Mouse (Mus musculus) kidney, embryonic 16.5 days (tissue): ENCODE measurements around the gene Map4k4. TPM values are rescaled to one million over a fixed set of nuclear protein-coding genes. Genes with fewer than 3 reads are reported as not detected.

Experiments
- ATAC-seq: fragments of 200-750 bp; cut with Nextera tagmentation; 2 replicates; pipeline ENCODE4 v1.8.0; 2017; ENCODE audit warnings: moderate TSS enrichment; ENCODE audit not compliant: low FRiP score, low TSS enrichment
- H3K27ac ChIP-seq: fragments of 300-500 bp; sonication (generic); 2 replicates; pipeline ENCODE4 v1.5.1; 2014; ENCODE audit warnings: low read length
- H3K27me3 ChIP-seq: fragments of 300-500 bp; sonication (generic); 2 replicates; pipeline ENCODE4 v1.6.1; 2014; ENCODE audit warnings: low read length, control low read depth, mixed read lengths; ENCODE audit not compliant: insufficient read depth
- H3K36me3 ChIP-seq: fragments of 300-500 bp; sonication (generic); 2 replicates; pipeline ENCODE4 v1.6.1; 2014; ENCODE audit warnings: low read length, control low read depth, mixed read lengths; ENCODE audit not compliant: insufficient read depth
- H3K4me1 ChIP-seq: fragments of 300-500 bp; sonication (generic); 2 replicates; pipeline ENCODE4 v1.6.1; 2014; ENCODE audit warnings: low read length, control low read depth, mixed read lengths; ENCODE audit not compliant: insufficient read depth
- H3K4me2 ChIP-seq: fragments of 300-500 bp; sonication (generic); replicated peaks from 2 replicates; pipeline ENCODE4 v1.6.1; 2014; ENCODE audit warnings: low read depth, low read length
- H3K4me3 ChIP-seq: fragments of 300-500 bp; sonication (generic); 2 replicates; pipeline ENCODE4 v1.5.1; 2014; ENCODE audit warnings: mild to moderate bottlenecking, low read length
- H3K9ac ChIP-seq: fragments of 300-500 bp; sonication (generic); replicated peaks from 2 replicates; pipeline ENCODE4 v1.6.1; 2014; ENCODE audit warnings: low read length
- H3K9me3 ChIP-seq: fragments of 300-500 bp; sonication (generic); 2 replicates; pipeline ENCODE4 v1.6.1; 2016; ENCODE audit warnings: low read length, control low read depth
- WGBS: fragments of 180-500 bp; shearing (Covaris S2); extraction: QIAGEN DNeasy Blood & Tissue Kit; methylation state at CpG from one replicate; pipeline ENCODE4 v1.1.7; 2014; 5-methylcytosine and 5-hydroxymethylcytosine counted together
- polyA plus RNA-seq: library from polyadenylated mRNA; unstranded; fragments of >200 nt; fragmentation: Nextera tagmentation; extraction: Ambion mirVana; gene quantifications from 2 replicates; pipeline ENCODE4 v1.2.1, GENCODE M21; 2015

Map4k4 gene
- polyA plus RNA-seq, 1 experiment from 2014 or later: 14.3 TPM

GRCm38 (mm10) chr1:39982727-39983487, 82.2 kb downstream of the Map4k4 start:
- Histone ChIP-seq H3K4me1 (peaks cover 10% of the 10 kb centered on the region; the same call in 1 of the 2 replicates), H3K27ac (no peak overlapping the region), H3K4me3 (no peak overlapping the region), H3K36me3 (peaks cover 48% of the 10 kb centered on the region), H3K9me3 (no peaks in the 10 kb centered on the region), H3K4me2 (no peak overlapping the region), H3K9ac (no peak overlapping the region), H3K27me3 (no peaks in the 10 kb centered on the region)
- no peak for ATAC-seq
- WGBS: 66% methylated on average over 13 of the region's 13 CpGs

- H3K4me3 ChIP-seq: no peak overlapping the region
- H3K27me3 ChIP-seq: no peaks in the 10 kb centered on the region
- ATAC-seq: no peak
- no peaks in the 10 kb centered on the region for H3K9me3 ChIP-seq
- no peak overlapping the region for H3K9ac ChIP-seq
- H3K36me3 ChIP-seq: peaks cover 50% of the 10 kb centered on the region
- H3K27ac ChIP-seq: no peak overlapping the region
- WGBS: 83% methylated on average over 9 of the region's 9 CpGs
- no peak overlapping the region for H3K4me2 ChIP-seq
- peaks cover 10% of the 10 kb centered on the region; the same call in 1 of the 2 replicates for H3K4me1 ChIP-seq
These were observed 83.6 kb downstream of the Map4k4 start for GRCm38 (mm10) chr1:39984331-39984730.

- 83% methylated on average over 9 of the region's 9 CpGs for WGBS
- H3K4me2 ChIP-seq: no peak overlapping the region
These were observed 86.1 kb downstream of the Map4k4 start for GRCm38 (mm10) chr1:39986820-39987219.

GRCm38 (mm10) chr1:39988841-39989240, 88.1 kb downstream of the Map4k4 start:
- Histone ChIP-seq H3K9me3 (no peaks in the 10 kb centered on the region), H3K9ac (no peak overlapping the region), H3K27me3 (no peaks in the 10 kb centered on the region), H3K27ac (no peak overlapping the region), H3K4me2 (no peak overlapping the region), H3K4me1 (no peaks in the 10 kb centered on the region), H3K4me3 (no peak overlapping the region), H3K36me3 (peaks cover 60% of the 10 kb centered on the region)
- WGBS: 65% methylated on average over 12 of the region's 12 CpGs
- ATAC-seq: no peak

More at GRCm38 (mm10) chr1:39986820-39987219, 86.1 kb downstream of the Map4k4 start:
- H3K9me3 ChIP-seq: no peaks in the 10 kb centered on the region
- no peaks in the 10 kb centered on the region for H3K27me3 ChIP-seq
- H3K4me3 ChIP-seq: no peak overlapping the region
- peaks cover 55% of the 10 kb centered on the region for H3K36me3 ChIP-seq
- no peak overlapping the region for H3K27ac ChIP-seq
- no peak for ATAC-seq
- H3K9ac ChIP-seq: no peak overlapping the region
- peaks cover 5% of the 10 kb centered on the region; the same call in 1 of the 2 replicates for H3K4me1 ChIP-seq

DNA sequence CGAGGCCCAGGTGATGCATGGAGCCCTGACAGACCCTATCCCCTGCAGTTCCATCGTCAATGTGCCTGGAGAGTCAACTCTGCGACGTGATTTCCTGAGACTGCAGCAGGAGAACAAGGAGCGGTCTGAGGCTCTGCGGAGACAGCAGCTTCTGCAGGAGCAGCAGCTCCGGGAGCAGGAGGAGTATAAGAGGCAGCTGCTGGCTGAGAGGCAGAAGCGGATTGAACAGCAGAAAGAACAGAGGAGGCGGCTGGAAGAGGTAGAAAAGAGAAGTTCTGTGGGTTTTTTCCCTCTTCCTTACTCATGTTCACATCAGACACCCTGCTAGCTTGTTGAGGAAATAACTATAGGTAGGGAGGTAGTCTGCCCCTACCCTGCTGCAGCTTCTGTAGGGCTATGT, 89.3 kb downstream of the Map4k4 start:
- no peaks in the 10 kb centered on the region for H3K9me3 ChIP-seq
- H3K4me3 ChIP-seq: no peak overlapping the region
- no peak overlapping the region for H3K4me2 ChIP-seq
- H3K4me1 ChIP-seq: no peaks in the 10 kb centered on the region
- ATAC-seq: no peak
- H3K27ac ChIP-seq: no peak overlapping the region
- 88% methylated on average over 9 of the region's 9 CpGs for WGBS
- H3K27me3 ChIP-seq: no peaks in the 10 kb centered on the region
- peaks cover 63% of the 10 kb centered on the region for H3K36me3 ChIP-seq
- no peak overlapping the region for H3K9ac ChIP-seq

DNA sequence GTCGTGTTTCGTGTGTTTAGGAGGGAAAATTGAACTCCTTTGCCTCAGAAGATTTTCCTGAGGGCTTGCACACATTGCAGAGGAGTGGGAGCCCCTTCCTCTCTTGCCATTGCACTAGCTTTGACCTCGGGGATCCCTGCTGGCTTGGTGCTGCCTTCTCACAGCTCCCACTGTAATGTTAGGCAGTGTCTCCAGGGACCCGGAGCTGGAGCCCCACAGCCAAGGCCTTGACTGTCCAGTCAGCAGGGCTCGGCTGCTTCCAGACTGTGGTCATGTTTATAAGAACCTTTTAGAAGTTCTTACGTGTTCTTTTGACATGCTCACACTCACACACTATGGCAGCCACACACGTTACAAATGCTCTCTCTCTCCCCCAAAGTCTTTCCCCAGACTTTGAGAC, 93.2 kb downstream of the Map4k4 start:
- 80% methylated on average over 7 of the region's 7 CpGs for WGBS
- Histone ChIP-seq H3K27me3 (no peaks in the 10 kb centered on the region), H3K27ac (no peak overlapping the region)

GRCm38 (mm10) chr1:39995593-39995992, 94.9 kb downstream of the Map4k4 start:
- Histone ChIP-seq H3K9me3 (no peaks in the 10 kb centered on the region), H3K36me3 (peaks cover 67% of the 10 kb centered on the region), H3K4me1 (no peaks in the 10 kb centered on the region), H3K4me3 (no peak overlapping the region), H3K27me3 (no peaks in the 10 kb centered on the region), H3K4me2 (no peak overlapping the region), H3K9ac (no peak overlapping the region), H3K27ac (no peak overlapping the region)
- no peak for ATAC-seq
- 91% methylated on average over 2 of the region's 2 CpGs for WGBS

More for the DNA sequence above, 93.2 kb downstream of the Map4k4 start:
- Histone ChIP-seq H3K9me3 (no peaks in the 10 kb centered on the region), H3K4me2 (no peak overlapping the region), H3K4me3 (no peak overlapping the region), H3K9ac (no peak overlapping the region), H3K36me3 (peaks cover 69% of the 10 kb centered on the region), H3K4me1 (no peaks in the 10 kb centered on the region)
- ATAC-seq: no peak

DNA sequence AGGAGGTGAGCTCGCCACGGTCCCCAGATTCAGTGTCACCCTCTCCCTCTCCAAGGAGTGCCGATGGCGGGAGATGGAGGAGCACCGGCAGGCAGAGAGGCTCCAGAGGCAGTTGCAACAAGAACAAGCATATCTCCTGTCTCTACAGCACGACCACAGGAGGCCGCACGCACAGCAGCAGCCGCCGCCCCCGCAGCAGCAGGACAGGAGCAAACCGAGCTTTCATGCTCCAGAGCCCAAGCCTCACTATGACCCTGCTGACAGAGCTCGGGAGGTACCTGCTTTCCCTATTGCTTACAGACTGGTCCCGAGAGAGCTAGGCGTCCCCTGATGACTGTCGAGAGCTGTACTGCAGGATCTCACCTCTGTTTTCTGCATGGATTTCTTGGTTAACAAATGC, 99.8 kb downstream of the Map4k4 start:
- ATAC-seq: peak; percentile 71
- Histone ChIP-seq H3K9ac (no peak overlapping the region), H3K4me3 (no peak overlapping the region), H3K4me1 (no peaks in the 10 kb centered on the region), H3K27me3 (no peaks in the 10 kb centered on the region), H3K36me3 (peaks cover 70% of the 10 kb centered on the region), H3K9me3 (no peaks in the 10 kb centered on the region), H3K27ac (peak overlapping the region; percentile 27; the same call in 1 of the 2 replicates), H3K4me2 (no peak overlapping the region)
- 36% methylated on average over 16 of the region's 16 CpGs for WGBS

DNA sequence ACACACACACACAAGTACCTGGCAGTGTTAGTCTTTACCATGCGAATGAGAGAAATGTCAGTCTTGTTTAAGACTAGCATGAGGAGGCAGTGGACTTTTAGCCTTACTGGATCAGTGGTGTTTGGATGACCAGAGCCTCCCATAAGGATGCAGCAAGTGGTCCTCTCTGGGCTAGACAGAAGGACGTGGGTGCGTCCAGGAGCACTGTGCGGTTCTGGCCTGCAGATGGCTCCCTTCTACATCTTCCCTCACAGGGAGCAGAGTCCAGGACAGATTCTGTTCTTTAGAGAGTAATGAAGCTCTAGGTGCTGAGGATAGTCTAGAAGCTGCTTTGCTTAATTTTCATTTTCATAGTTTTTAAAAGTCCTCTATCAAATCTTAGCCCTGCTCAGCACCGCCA, 100.2 kb downstream of the Map4k4 start:
- 63% methylated on average over 5 of the region's 5 CpGs for WGBS
- Histone ChIP-seq H3K9ac (no peak overlapping the region), H3K9me3 (no peaks in the 10 kb centered on the region), H3K4me3 (no peak overlapping the region), H3K27ac (no peak overlapping the region), H3K4me2 (no peak overlapping the region), H3K27me3 (no peaks in the 10 kb centered on the region), H3K36me3 (peaks cover 70% of the 10 kb centered on the region), H3K4me1 (no peaks in the 10 kb centered on the region)
- ATAC-seq: peak; percentile 74

DNA sequence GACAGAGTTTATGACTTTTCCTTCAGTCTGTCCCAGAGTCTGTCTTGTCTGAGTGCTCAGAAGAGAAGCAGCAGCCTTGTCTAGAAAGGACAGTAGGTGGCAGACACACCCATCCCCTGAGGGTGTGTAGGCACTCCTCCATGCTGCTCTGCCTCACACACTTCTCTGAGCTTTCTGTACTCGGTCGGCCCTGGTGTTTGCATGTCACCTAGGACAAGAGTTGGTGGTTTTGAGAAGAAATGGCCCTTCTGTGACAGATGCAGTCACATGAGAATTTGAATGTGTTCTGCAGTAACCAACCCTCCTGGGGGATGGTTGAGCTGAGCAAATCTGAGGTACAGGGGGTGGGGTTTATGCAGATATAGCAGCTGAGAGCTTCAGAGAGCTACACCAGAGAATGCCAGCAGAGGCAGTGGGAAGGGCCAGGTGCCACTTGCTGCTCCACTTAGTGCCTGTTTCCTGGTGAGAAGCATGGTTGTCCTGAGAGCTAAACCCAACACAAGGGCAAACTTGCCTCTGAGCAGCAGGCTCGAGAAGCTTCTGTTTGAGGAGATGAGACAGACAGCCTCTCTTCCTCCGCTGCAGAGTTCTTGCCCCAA, 101.5 kb downstream of the Map4k4 start:
- Histone ChIP-seq H3K36me3 (peaks cover 70% of the 10 kb centered on the region), H3K9me3 (no peaks in the 10 kb centered on the region), H3K4me3 (no peak overlapping the region), H3K4me1 (no peaks in the 10 kb centered on the region), H3K27ac (no peak overlapping the region), H3K27me3 (no peaks in the 10 kb centered on the region), H3K9ac (no peak overlapping the region), H3K4me2 (no peak overlapping the region)
- ATAC-seq: no peak
- WGBS: 86% methylated on average over 4 of the region's 4 CpGs
